Mouse (Mus musculus) CD4-positive, CD25-positive, alpha-beta regulatory T cell, adult 2 months (primary cell): Measurements from ENCODE around the gene Plxdc2.
A peak's percentile ranks its signal among the peaks of the same experiment; 100 is the strongest.

Experiments
- DNase-seq: peaks from one replicate; pipeline ENCODE4 v3.0.0-alpha.2; 2012; ENCODE audit warnings: low read depth, low spot score

Gene Plxdc2

DNA sequence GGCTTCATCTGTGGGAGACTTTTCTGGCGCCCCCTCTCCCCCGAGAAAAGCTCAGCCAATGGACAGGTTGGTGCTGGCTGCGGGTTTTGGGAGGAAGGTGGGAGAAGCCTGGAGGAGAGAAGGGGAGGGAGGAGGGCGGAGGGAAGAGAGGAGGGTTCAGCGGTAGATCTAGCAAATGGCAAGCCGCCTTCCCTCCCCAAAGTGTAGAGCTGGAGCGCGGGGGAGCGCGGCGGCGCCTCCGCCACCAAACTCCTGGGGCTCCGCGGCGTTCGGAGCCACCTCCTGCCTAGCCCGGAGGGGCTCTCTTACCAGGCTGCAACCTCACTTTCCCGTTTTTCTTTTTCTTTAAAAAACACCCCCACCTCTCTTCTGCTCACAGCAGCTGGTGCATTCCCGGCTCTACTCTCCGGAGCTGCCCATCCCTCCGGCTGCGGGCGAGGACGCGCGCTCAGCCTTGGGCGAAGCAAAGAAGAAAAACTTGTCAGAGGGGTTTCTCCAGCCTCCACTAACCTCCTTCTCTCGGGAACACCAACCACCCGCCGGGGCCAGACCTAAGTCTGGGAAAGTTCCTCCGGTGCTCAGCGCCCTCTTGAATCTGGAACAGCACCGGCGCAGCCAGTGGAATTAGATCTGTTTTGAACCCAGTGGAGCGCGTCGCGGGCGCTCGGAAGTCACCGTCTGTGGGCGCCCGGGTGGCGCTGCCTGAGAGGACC lies at the start of gene Plxdc2:
TSS of gene Plxdc2 (plus strand) at position 199 of the 713 bp plus-strand sequence.
- peak; percentile 49 for DNase-seq

DNA sequence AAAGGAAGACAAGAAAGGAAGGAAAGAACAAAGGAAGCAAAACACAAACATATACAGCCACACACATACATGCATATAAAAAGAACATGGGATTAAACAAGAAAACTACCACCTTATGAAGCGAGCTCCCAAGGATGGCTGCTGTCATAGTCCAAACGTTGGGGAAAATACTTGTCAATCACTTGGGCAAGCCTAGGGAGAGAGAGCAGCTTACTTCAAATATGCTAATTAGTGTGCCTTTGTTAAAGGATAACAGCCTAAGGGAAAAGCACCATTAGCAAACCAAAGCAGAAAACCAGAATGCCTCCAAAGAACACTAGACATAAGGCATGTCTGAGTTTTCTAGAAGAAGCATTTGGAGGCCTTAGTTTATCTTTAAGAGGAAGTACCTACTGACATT lies 45.7 kb upstream of the Plxdc2 start:
- no peak for DNase-seq

DNA sequence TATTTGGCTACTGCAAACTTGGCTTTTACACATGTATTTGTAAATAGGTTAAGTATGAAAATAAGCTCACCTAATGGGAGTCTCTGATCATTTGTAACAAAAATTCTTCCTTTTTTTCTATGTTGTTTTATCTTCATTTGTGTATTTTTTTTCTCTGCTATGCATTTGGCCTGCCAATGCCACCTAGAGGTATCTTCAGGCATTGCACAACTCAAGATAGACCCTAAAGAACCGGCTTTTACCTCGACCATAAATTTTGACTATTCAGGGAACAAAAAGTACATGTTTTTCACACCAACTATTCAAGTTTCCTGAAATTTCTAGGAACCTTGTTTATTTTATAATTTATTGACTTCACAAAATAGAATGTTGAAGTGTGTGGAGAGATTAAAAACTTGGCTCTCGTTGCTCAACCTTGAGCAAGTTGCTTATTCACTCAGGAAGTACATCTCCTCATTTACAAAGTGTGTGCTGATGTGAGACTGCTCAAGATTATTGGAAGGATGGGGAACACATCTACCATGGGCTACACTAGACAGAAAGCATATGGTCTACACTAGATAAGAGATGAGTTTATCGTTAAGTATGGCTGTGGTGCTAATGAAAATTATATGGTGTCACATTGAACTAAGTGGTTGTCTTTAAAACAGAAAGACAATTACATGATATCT lies 43.6 kb upstream of the Plxdc2 start:
- DNase-seq = peak; percentile 49

DNA sequence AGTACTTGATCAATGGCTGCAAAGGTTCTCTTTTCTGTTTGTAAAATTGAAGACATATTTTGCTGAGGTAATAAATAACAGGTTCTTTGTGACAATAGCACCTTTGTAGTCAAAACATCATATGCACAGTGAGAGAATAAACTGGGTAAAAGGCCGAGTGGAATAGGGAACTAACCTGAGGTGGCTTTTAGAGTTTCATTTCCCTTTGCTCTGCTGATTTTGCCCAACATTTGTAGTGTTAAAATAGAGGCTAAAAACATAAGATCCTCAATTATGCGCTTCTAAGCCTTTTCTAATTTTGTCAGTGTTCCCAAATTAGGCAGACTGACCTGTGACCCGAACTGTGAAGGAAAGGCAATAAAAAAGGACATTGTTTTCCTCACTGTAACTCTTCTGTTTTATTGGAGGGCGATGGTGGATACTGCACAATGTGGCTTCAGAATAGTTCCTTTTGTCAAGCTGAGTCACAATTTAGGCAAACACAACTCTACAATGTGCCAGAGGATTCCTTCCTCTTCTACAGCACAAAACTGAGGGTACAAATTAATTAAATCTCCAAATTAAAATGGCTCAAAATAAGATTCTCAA lies 20.8 kb upstream of the Plxdc2 start:
- DNase-seq = no peak

DNA sequence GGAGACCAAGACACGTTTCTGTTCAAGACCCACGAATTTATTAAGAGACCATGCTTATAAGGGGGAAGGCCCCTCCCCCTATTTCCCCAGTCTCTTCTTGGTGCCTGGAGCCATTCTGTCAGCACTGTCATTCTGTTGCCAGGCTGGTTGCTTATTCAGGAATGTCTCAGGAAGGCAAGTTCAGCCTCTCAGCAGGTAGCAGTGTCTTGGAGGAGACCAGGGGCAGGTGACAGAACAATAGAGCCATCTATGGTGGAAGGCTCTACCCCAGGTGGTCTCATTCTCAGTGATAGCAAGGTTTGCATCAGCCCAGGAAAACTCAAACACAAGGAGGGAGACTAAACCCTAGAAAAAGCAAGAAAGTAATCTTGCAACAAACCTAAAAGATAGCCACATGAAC lies 11.5 kb upstream of the Plxdc2 start:
- DNase-seq = no peak

DNA sequence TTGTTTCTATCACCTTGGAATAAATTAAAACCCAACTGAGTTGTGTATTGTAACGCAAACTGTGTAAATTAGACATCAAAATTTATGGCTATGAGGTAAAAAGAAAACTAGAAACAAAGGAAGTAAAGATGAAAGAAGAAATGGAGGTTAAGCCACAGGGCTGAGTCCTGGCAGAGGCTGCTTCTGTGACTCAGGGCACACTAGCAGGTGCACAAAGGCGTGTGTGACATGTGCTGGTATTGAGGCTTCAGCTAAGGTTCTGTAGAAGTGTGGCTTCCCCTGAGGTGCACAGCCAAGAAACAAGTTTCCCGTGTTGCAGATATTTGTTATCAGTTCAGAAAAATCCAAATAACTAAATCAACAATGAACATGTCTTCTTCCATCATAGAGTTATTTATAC lies 5.0 kb upstream of the Plxdc2 start:
- no peak for DNase-seq

DNA sequence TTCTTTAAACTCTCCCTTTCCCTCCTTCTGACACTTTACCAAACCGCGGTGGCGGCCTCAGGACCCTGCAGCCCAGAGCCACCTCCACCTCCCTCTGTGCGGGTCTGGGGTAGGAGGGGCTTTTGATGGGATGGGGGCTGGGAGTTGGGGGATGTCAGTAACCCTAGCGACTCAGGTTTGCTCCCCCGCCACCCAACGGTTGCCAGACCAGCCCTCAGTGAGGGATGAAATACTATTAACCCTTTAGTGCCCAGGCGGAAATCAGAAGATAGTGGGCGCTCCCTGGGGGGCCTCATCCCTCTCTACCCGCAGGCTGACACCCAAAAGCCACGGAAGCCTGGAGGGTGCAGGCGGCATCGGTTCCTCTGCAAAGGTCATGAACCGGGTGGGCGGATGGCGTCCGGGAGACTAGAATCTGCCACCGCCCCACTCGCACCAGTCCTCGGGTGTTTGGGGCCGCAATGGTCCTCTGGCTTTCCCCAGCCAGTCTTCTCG lies 446 bp upstream of the Plxdc2 start:
- peak; percentile 44 for DNase-seq

DNA sequence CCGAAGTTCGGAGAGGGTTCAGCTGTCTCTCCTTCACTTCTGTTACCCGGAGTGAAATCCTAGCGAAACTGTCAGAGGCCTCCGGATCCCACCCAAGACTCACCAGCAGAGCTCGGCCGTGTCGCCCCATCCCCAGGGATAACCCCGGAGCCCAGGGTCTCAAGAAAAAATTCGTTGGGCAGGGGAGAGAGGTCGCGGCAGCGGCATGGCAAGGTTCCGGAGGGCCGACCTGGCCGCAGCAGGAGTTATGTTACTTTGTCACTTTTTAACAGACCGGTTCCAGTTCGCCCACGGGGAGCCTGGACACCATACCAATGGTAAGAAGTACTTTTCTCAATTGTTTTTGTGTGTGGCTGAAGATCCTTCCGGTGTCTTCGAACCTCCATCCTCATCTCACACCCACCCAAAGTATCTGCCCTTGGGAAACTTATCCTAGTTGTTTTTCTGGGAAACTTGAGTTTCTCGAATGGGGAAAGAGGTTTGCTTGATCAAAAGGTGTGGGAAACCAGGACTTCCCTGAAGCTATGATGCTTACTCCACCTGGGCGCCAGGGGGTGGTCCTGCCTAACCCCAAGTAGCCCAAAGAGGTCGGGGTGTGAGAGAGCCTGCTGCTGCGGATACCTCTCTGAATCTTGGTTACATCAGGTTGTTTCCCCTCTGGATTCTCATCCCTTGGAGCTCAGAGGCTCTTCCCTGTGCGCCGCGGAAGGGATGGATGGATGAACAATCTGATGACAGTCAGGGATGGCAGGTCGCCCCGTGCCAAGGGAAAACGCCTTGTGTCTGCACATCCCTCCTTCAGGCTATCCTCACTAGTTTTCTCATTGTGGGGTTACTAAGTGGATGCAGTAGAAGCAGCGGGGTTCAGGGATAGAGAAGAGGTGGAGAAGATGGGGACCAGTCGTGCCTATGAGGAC lies 1.1 kb downstream of the Plxdc2 start:
- peak; percentile 20 for DNase-seq

DNA sequence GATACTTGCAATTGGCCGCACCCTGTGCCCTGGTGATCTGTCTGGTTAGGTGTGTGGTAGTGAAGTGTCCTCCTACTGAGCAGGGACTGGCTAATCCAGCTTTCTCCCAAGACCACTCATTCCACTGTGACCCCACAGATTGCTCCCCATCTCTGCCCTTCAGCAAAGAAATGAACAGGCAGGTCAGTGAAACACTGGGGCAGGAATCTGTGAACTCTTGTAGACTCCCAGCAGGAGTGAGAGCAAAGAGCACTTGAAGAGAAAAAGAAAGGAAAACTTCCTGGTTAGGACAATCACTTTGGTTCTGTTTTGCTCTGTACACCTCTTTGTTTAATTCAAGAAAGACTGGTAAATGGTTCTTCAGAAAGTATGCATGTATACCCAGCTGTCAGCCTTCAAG lies 1.8 kb downstream of the Plxdc2 start:
- no peak for DNase-seq

DNA sequence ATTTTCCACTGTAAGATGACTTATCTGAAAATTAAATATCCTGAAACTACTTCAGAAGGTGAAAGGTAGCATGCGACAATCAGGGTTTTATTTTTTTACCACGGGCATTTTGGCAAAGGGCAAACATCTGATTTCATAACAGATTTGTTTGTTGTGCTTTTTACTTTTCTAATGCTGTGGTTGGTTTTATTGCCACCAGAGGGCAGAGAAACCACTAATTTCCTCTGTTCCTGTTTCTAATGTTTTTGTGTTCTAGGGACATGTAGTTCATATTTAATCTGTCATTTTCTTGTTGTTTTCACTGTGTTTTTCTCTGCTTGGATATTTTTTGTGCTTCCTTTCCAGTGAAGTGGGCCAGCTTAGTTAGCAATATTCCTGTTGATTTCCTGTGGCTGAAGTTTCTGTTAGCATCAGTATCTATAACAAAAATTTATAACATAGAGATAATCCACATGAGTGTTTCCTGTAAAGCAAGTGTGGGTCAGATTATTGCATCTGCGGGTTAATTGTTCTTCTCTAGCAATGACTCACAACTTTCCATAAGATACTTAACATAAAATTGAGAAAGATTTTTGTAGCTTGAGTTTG lies 3.3 kb downstream of the Plxdc2 start:
- DNase-seq = peak; percentile 45

DNA sequence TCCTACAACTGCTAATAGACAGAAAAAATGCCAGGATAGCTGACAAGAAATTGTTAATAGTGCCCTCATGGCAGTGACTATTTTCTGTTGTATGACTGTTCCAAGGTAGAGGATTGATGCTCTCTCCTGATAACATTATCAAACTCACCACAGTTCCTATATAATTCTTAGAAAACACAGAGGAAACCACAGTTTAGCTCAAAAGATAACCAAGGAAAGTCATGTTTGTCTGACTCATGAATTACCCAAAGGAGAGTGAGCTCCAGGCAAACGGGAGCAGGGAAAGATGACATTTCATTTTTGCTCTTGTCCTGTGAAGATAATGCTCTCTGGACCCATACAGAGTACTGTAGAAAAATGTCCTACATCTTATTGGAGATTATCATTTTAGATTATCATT lies 8.6 kb downstream of the Plxdc2 start:
- DNase-seq = no peak

DNA sequence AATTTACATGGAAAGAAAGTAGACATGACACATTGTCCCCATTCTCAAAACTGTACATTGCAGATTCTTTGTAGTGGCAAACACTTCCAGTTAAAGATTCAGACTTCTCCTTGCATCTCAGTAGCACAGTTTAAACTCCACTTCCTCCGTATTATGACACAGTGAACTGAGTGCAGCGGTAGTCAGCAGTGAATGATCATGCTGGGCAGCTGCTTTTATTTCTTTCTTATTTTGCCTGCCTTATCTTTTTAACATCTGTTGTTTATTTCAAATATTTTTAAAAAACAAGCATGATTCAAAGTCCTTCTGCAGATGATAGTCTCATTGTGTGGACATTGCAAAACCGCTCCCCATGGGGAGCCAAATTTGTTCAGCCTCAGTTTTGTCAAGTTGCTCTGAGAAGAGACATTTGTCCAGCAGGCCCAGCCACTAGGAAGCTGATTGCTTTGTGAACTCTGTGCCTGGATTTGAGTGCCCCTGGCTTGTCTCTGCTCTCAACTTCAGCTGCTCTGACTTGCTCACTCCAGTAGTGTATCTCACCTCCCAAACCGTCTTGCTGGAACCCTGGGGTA lies 9.8 kb downstream of the Plxdc2 start:
- DNase-seq = no peak

DNA sequence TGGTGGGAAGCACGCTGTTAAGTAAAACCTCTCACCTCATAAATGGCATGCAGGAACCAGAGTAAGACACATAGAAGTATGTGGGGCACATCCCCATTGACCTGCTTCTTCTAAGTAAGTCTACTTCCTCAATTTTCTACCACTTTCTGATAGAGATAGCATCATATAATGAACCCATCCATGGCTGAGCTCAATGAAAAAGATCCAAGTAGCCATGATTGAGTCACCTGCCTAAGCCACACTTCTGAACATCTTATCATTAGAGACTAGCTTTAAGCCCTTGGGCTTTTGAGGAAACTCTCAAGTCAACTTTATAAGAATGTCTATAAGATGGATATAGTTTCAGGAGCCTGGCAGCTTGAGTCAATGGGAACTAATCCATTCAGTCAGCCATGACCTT lies 14.3 kb downstream of the Plxdc2 start:
- no peak for DNase-seq

DNA sequence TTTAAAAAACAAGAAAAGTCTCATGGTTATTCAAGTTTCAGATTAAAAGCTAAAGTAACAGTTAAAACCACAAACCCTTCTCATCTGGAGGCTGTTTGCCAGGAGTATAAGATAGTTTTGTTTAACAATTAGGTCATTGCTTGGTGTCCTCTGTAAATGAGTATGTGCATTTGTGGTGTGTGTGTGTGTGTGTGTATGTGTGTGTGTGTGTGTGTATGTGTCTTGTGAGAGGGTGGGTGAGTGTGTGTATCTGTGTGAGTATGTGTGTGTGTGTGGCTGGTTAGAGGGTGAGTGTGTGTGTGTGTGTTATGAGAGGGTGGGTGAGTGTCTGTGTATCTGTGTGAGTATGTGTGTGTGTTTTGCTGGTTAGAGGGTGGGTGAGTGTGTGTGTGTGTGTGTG lies 18.2 kb downstream of the Plxdc2 start:
- no peak for DNase-seq

DNA sequence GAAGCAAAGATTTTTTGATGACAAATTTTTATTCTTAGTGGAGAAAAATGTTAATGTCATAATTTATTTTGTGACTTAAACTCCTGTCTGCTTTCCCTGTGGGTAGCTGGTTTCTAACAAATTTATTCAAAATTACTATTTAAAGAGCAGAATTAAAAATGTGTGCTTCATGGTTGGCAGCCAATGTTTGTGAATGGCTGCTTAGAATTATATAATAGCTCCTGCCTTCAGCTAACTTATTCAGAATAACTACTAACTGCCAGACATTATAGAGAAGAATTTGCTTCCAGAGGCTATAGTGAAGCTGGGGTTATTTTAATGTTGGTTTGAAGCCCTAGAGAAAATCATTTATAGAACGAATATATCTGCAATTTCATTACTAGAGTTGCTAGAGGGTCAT lies 30.1 kb downstream of the Plxdc2 start:
- DNase-seq = no peak

DNA sequence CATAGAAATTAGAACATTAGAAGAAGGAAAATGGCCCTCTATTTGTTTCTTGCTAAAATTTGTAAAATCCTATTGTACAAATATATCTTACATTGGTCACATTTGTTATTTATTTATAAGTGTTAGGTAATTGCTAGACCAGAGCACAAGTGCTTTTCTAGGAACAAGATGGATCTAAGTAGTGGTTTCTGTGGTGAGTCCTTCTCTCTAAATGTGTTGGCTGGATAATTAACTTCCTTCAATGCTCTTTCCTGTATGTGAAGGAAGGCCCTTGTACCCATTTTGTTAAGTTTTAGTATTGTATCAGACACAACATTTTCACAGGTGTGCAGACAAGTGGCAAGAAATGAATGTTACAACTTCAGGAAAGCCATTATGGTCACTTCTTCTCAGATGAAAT lies 30.6 kb downstream of the Plxdc2 start:
- DNase-seq = no peak

DNA sequence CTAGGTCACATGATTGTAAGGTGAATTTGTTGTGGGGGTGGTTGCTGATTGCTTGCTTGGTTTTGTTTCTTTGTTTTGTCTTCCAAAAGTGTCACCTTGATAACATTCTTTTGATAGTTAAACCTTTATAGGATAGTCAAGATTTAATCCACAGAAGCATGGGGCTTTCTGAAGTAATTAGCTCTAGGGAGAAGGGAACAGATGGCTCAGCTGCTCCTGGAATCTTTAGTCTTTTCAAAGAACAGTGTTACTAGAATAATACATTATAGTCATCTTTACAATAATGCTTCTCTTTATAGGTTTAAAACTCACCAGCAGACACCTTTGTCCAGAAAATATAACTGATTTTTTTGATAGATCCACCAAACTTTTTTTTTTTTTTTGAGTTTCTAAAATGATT lies 31.7 kb downstream of the Plxdc2 start:
- DNase-seq = no peak

DNA sequence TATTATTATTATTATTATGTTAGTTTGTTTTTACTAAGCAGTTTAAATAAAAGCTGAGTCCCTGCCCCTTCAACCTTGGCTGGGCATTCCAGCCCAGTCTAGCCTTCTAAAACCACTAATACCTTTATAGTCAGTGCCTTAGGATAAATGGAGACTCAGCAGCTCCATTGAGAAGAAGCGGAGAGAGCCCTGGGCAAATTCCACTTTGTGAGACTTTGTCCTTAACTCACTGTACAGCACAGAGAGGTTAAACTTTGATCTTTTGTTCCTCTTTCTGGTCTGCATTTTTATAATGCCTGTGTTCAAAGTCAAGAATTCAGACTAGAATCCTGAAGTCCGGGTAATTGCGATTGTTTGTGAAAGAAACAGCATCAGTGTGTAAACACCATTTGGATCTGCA lies 41.4 kb downstream of the Plxdc2 start:
- no peak for DNase-seq

DNA sequence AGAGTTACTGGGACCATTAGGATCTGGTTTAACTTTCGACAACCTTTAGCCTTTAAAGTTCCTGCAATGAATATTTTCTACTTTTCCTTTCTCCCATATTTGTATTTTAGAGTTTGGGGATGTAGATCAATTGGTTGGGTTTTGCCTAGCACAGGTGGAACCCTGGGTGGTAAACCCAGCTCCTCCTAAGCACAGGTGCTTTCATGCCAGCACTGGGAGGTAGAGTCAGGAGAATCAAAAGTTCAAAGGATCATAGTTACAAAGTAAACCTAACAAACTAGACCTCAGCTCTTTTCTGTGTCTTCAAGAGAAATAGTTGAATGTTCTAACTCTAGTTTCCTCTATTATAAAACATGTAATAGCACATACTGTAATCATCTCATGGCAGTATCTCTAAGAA lies 41.9 kb downstream of the Plxdc2 start:
- DNase-seq = no peak

DNA sequence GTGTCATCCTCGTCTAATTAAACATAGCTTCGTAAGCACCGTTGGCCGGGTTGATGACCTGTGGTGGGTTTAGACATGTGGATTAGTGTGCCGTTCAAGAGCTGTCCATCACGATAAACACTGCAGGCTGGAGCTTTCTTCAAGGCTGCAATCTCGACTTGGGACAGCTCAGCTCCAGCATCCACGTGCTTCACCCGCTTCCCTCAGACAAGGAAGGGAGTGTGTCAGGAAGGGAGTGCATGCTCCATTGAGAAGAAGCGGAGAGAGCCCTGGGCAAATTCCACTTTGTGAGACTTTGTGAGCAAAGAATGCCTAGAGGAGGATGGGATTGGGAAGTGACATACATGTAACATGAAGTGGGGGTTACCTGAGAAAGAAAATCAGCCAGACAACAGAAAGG lies 42.8 kb downstream of the Plxdc2 start:
- DNase-seq = no peak

DNA sequence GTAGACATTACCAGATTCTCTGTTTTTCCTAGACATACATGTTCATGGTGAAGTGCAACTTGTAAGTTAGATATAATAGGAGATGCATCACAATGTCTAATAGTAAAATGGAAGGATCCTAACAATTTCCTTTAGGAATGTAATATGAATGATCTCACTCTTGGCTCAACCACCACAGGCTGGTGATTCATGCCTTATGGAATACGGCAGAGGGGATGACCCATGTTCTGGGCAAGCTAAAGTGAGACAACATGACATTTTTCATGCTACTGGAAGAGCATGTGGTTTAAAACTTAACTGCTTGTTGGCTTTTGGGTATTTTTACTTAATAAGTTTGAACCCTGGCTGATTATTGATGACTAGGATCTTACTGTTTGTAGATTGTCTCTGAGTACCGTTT lies 50.4 kb downstream of the Plxdc2 start:
- DNase-seq = no peak
